Mouse (Mus musculus) embryonic fibroblast, embryonic 13.5 days (primary cell): Measurements from ENCODE around the gene Sde2.
A peak's percentile ranks its signal among the peaks of the same experiment; 100 is the strongest.

Experiments
- CTCF ChIP-seq: IDR thresholded peaks from 2 replicates; pipeline ENCODE4 v1.5.1; 2011; ENCODE audit warnings: mild to moderate bottlenecking, control low read depth, low read length, moderate library complexity, borderline replicate concordance; ENCODE audit not compliant: insufficient read depth
- POLR2A ChIP-seq: IDR thresholded peaks from 2 replicates; pipeline ENCODE4 v1.6.1; 2011; ENCODE audit warnings: low read depth, mild to moderate bottlenecking, control low read depth, low read length, moderate library complexity

DNA sequence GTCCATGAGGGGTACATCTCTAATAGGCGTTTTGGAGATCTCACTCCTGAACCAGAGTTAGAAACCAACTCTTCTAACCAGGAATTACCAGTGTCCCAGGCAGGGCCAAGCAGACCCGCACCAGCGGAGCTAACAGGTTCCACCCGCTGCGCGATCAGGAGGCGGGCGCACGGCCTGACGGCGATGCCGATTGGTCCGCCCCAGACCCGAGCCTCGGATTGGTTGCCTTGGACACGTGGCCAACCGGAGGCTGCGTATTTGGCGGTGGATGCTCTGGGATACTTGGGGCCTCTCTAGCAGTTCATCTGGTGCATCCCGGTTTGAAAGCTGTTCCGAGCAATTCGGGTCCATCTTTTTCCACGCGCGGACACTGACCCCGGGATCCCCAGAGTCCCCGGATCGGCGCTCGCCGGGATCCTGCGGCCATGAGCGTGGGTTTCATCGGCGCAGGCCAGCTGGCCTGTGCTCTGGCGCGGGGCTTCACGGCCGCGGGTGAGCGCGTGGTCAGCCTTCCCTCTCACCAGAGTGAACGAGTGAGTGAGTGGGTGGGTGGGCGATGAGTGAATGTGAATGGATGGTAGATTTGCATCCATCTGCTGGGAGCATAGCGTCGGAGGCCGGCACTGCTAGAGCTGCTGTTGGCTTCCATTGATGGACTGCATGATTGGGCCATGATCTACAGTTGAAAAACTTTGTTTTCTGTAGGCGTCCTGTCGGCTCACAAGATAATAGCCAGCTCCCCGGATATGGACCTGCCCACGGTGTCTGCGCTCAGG is 53.3 kb downstream of the Sde2 start, which contains the start of gene Pycr2:
- TF ChIP-seq CTCF (no peak), POLR2A (peak; percentile 85)
